11 mouse cellular contexts compared by ENCODE assay signal in the genomic region with DNA sequence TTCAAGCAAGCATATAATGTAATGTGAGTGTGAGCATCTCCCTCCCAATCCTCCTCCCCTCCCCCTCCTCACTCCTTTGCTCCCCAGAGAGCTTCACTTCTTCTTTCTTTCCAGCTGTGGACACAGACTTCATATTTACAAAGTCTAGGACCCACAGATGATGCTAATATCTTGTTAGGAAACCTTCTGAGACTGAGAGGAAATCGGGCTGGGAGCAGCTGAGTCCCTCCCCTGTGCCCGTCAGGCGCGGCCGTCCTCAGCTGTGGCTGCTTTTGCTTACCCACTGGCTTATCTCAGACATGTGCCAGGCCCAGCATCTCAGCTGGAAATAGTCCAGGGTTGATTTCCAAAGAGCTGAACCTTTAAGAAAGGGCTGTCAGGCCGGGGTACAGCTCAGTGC. TPM values are rescaled to one million over a fixed set of nuclear protein-coding genes. Genes with fewer than 3 reads are reported as not detected.
DNase-seq lines count a peak whose midpoint lies in the region; ATAC-seq and TF ChIP-seq lines count a peak whose summit lies in the region.
"Had no signal": no experiment of that assay in that cellular context is flagged by ENCODE, and none has a peak within 500 bp of the region (broad histone marks: within the 10 kb centered on the region; RNA-seq: fewer than 3 reads in every experiment).

No protein-coding gene starts in this region.

- peaks cover 10% of the 10 kb centered on the region; the same call in 1 of the 2 replicates for H3K4me1 ChIP-seq in lung, embryonic 14.5 days (ENCODE audit: insufficient read depth)
- H3K4me1 ChIP-seq in embryonic facial prominence, embryonic 14.5 days (ENCODE audit: control insufficient read depth, insufficient read depth, low read length): peaks cover 6% of the 10 kb centered on the region; the same call in 1 of the 2 replicates

- 54% methylated on average over 6 of the region's 6 CpGs for WGBS in lung, embryonic 14.5 days
- WGBS in embryonic facial prominence, embryonic 14.5 days: 48% methylated on average over 6 of the region's 6 CpGs

- no peaks in the 10 kb centered on the region for H3K36me3 ChIP-seq in lung, embryonic 14.5 days (ENCODE audit: insufficient read depth)
- H3K36me3 ChIP-seq in embryonic facial prominence, embryonic 14.5 days (ENCODE audit: control insufficient read depth, insufficient read depth, low read length): no peaks in the 10 kb centered on the region
- H3K36me3 ChIP-seq: limb, embryonic 13.5 days had no signal

- peak; percentile 62 for DNase-seq in adrenal gland, postnatal 10 days
- no peak for DNase-seq in adrenal gland, adult 18-20 months (ENCODE audit: low spot score in 2 of 2)
- DNase-seq in lung, embryonic 14.5 days: peak; percentile 34
- no peak for DNase-seq in lung, postnatal 25 days (ENCODE audit: low spot score)
- DNase-seq in embryonic facial prominence, embryonic 14.5 days (ENCODE audit: low spot score): peak; percentile 24
- DNase-seq in right cerebral cortex, postnatal 14 days: no peak
- no peak for DNase-seq in embryo, embryonic 10.5 days (ENCODE audit: low spot score)

- ATAC-seq in lung, embryonic 14.5 days (ENCODE audit: insufficient read depth): no peak
- ATAC-seq in embryonic facial prominence, embryonic 14.5 days (ENCODE audit: low read depth): no peak; the same call in 1 of the 2 replicates
- peak; percentile 84 for ATAC-seq in megakaryocyte progenitor cell, adult 5-6 weeks (replicated peaks; ENCODE audit: poor library complexity)

- H3K9ac ChIP-seq in lung, embryonic 14.5 days: no peak overlapping the region
- no peak overlapping the region for H3K9ac ChIP-seq in embryonic facial prominence, embryonic 14.5 days (ENCODE audit: low read depth, low read length)
- H3K9ac ChIP-seq: limb, embryonic 13.5 days had no signal

- H3K27ac ChIP-seq in lung, embryonic 14.5 days (ENCODE audit: low read depth): no peak overlapping the region
- no peak overlapping the region; the same call in 1 of the 2 replicates for H3K27ac ChIP-seq in embryonic facial prominence, embryonic 14.5 days (replicated peaks; ENCODE audit: low read depth, low read length)
- H3K27ac ChIP-seq: limb, embryonic 13.5 days had no signal

- H3K4me3 ChIP-seq in lung, embryonic 14.5 days (ENCODE audit: low read depth, low read length): no peak overlapping the region
- no peak overlapping the region for H3K4me3 ChIP-seq in embryonic facial prominence, embryonic 14.5 days (ENCODE audit: low read depth, low read length)
- H3K4me3 ChIP-seq: limb, embryonic 13.5 days had no signal

- H3K4me2 ChIP-seq in lung, embryonic 14.5 days: no peak overlapping the region
- H3K4me2 ChIP-seq in embryonic facial prominence, embryonic 14.5 days (ENCODE audit: low read depth, low read length): no peak overlapping the region
- H3K4me2 ChIP-seq: limb, embryonic 13.5 days had no signal

- no peaks in the 10 kb centered on the region for H3K9me3 ChIP-seq in lung, embryonic 14.5 days (ENCODE audit: low read depth, low read length)
- peaks cover 2% of the 10 kb centered on the region; the same call in 1 of the 2 replicates for H3K9me3 ChIP-seq in embryonic facial prominence, embryonic 14.5 days (ENCODE audit: control insufficient read depth, low read length)
- H3K9me3 ChIP-seq: limb, embryonic 13.5 days had no signal

- no peak for TF ChIP-seq CTCF in lung, embryonic 14.5 days (IDR thresholded peaks at IDR 0.05; ENCODE audit: low read depth)

- H3K27me3 ChIP-seq in lung, embryonic 14.5 days (ENCODE audit: insufficient read depth, low read length): no peaks in the 10 kb centered on the region
- no peaks in the 10 kb centered on the region for H3K27me3 ChIP-seq in embryonic facial prominence, embryonic 14.5 days (replicated peaks; ENCODE audit: control insufficient read depth, insufficient read depth, low read length)
- H3K27me3 ChIP-seq: limb, embryonic 13.5 days had no signal

RNA-seq across cellular contexts. Expression of a gene that starts 1.7 kb away (rescaled TPM):
- not detected for total RNA-seq in adrenal gland, postnatal 10 days (2021)
- total RNA-seq in adrenal gland, adult 18-20 months (2021): not detected
- not detected in 2 replicates for polyA plus RNA-seq in lung, embryonic 14.5 days (2014; fragmentation: Nextera tagmentation; extraction: Ambion mirVana)
- not detected in 2 replicates for polyA plus RNA-seq in embryonic facial prominence, embryonic 14.5 days (2014; fragmentation: Nextera tagmentation; extraction: Ambion mirVana)
- not detected in 2 replicates for total RNA-seq in megakaryocyte progenitor cell, adult 5-6 weeks (2015)
- not detected in 2 replicates for total RNA-seq in megakaryocyte progenitor cell, adult 5-6 weeks (2017)
- polyA plus RNA-seq: intestine, embryonic 14.5 days; limb, embryonic 13.5 days; spleen, adult 2 months had no signal

RNA-seq across cellular contexts. Expression of a gene that starts 14.8 kb away (rescaled TPM):
- under 1 TPM; 0.39 to 0.42 TPM for total RNA-seq in adrenal gland, postnatal 10 days (2021)
- under 1 TPM; 0.26 to 0.40 TPM for total RNA-seq in adrenal gland, adult 18-20 months (2021)
- polyA plus RNA-seq in lung, embryonic 14.5 days (2014; fragmentation: Nextera tagmentation; extraction: Ambion mirVana): 0.09 and 0.18 TPM in 2 replicates
- polyA plus RNA-seq in embryonic facial prominence, embryonic 14.5 days (2014; fragmentation: Nextera tagmentation; extraction: Ambion mirVana): 0.51 and 1.0 TPM in 2 replicates
- total RNA-seq in megakaryocyte progenitor cell, adult 5-6 weeks (2015): 0.15 TPM in 1 of 2 replicates, not detected in the other
- 0.34 TPM in 1 of 2 replicates, not detected in the other for total RNA-seq in megakaryocyte progenitor cell, adult 5-6 weeks (2017)
- polyA plus RNA-seq: intestine, embryonic 14.5 days had no signal

RNA-seq across cellular contexts. Expression of a gene that starts 48.4 kb away (rescaled TPM):
- 100 to 1,000 TPM; 155 to 215 TPM for total RNA-seq in adrenal gland, postnatal 10 days (2021)
- 100 to 1,000 TPM; 116 to 135 TPM for total RNA-seq in adrenal gland, adult 18-20 months (2021)
- polyA plus RNA-seq in lung, embryonic 14.5 days (2014; fragmentation: Nextera tagmentation; extraction: Ambion mirVana): 81.9 and 84.2 TPM in 2 replicates
- 45.5 and 46.9 TPM in 2 replicates for polyA plus RNA-seq in embryonic facial prominence, embryonic 14.5 days (2014; fragmentation: Nextera tagmentation; extraction: Ambion mirVana)
- total RNA-seq in megakaryocyte progenitor cell, adult 5-6 weeks (2015): 51.5 and 70.9 TPM in 2 replicates
- total RNA-seq in megakaryocyte progenitor cell, adult 5-6 weeks (2017): 33.9 and 43.9 TPM in 2 replicates

Comparison
In these comparisons a context has a peak if more than half of its experiments do, and no peak if none do; other contexts are left out.
1. DNase-seq: peak in adrenal gland, postnatal 10 days (single experiment), lung, embryonic 14.5 days (single experiment) and embryonic facial prominence, embryonic 14.5 days (single experiment); none in adrenal gland, adult 18-20 months (0 of 2), lung, postnatal 25 days (single experiment), right cerebral cortex, postnatal 14 days (single experiment) and embryo, embryonic 10.5 days (single experiment).